Mouse (Mus musculus) hindlimb bud, embryonic 11.5 days (tissue): ENCODE data around the gene Slc25a16.
"Not testable (repeated sequence)": the region's sequence is repeated elsewhere in the genome, so short reads cannot be mapped to it uniquely, and the experiment has no call there.

Experiments
- DNase-seq: peaks from one replicate; pipeline ENCODE4 v3.0.0-alpha.2; 2012; ENCODE audit warnings: low read depth, low spot score; ENCODE audit errors: extremely low spot score

The Slc25a16 gene

DNA sequence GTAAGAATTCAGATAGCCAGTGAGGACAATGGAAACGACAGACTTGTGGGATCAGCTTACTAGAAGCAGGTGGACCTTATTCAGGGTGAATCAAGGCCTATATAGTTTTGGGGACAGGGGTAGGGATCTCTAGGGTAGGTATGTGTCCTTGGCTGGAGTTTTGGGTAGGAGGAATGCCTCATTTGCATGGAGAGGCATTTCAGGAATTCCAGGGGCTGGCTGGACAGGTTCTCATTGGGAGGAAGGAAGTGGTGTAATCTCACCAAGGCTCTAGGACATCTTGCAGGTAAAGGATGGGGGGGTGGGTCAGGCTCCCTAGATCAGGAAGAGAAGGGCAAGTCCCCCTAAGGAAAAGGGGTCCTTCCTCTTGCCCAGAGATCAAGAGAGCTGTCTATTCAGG lies 17.6 kb upstream of the Slc25a16 start:
- no peak for DNase-seq

DNA sequence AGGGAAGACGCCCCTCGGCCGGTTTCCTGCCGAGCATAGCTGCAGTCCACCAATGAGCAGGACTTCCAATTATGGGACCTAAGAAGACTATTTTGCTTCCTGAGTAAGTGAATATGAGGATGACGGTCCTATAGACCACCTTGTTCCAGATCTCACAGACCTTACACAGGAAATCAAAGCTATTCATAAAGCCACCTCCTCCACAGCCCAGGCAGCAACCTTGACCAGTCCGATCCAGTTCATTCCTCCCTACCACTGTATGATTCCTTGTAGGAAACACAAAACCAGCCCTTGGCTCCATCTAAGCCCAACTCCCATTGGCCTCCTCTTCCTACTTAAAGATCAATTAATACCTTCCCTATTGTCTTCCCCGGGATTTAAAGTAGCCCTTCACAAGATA lies 14.1 kb upstream of the Slc25a16 start:
- no peak for DNase-seq

DNA sequence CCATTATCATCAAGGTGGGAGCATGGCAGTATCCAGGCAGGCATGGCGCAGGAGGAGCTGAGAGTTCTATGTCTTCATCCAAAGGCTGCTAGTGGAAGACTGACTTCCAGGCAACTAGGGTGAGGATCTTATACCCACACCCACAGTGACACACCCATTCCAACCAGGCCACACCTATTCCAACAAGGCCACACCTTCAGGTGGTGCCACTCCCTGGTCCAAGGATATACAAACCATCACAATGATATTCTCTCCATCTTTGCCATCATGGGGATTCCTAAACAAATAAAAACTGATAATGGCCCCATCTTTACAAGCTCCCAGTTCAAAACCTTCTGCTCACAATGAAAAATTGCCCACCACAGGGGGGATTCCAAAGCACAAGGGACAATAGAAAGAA lies 11.5 kb upstream of the Slc25a16 start, which contains the start of gene Tet1:
Gene Tet1, minus strand, starts transcription at position 101 of the 400 bp plus-strand sequence.
- not testable (repeated sequence) for DNase-seq

DNA sequence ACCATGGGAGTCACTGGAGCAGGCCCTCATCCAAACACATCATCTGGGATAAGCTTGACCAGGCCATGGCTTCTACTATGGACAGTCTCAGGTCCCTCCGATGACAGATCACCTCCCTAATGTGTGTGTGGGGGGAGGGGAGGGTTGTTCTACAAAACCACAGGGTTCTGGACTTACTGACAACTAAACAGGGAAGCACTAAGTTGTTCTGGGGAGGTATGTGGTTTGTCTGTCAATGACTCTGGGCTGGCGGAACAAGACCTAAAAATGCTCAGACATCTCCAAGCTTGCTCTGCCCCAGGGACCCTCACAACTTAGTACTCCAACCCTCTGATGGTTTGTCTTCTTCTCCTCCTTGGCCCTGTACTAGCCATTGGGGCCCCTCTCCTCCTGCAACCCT lies 9.3 kb upstream of the Slc25a16 start:
- no peak for DNase-seq

DNA sequence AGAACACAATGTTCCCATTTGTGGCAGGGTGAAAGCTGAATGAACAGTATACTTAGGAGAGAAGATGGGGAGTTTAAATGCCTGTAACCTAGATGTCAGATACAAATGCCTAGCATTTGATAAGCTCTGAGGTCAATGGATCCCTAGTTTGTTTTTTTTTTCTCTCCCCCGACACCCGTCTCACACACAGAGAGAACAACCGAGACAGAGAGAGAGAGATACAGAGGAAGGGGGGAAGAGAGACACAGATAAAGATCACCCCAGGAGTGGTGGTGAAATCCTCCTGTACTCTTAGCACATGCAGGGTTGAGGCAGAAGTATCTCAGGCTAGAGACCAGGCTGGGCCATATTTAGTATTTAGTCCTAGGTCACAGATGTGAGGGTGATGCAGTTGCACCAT lies 1.4 kb upstream of the Slc25a16 start:
- no peak for DNase-seq

DNA sequence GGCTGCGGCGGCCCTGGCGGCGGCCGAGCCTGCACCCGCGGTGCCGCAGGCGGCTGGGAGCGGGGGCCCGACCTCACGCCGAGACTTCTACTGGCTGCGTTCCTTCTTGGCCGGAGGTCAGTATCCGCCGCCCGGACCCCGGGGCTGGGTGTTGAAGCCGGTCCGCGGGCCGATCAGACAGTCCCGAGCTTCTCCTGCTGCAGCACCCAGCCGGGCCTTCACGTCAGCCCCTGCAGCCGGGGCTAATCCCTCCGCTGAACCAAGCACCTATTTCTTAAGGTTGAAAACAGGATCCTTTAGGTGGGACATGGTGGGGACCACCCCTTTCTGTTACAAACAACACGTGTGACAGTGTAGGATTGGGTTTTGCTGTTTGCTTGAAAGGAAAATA lies 328 bp downstream of the Slc25a16 start:
- no peak for DNase-seq

DNA sequence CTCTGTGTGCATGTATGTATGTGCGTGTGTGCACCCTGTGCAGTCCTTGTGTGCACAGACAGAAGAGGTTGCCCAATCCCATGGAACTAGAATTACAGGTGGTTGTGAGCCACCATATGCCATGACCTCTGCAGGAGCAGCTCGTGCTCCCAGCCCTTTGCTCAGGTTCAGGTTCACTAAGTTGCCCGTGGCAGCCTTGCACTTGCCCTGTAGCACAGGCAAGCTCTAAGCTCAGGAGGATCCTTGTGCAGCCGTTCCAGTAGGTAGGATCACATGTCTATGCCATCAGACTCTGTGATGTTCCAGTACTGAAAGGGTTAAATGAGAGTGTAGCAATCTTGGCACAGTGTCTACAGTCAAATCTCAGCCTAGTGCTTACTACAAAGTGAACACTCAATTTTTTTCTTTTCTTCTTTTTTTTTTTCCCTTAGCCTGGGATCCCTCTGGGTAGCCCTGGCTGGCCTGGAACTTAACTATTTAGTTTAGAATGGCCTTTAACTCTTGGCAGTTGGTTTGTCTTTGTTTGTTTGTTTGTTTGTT lies 3.7 kb downstream of the Slc25a16 start:
- DNase-seq, result no peak

DNA sequence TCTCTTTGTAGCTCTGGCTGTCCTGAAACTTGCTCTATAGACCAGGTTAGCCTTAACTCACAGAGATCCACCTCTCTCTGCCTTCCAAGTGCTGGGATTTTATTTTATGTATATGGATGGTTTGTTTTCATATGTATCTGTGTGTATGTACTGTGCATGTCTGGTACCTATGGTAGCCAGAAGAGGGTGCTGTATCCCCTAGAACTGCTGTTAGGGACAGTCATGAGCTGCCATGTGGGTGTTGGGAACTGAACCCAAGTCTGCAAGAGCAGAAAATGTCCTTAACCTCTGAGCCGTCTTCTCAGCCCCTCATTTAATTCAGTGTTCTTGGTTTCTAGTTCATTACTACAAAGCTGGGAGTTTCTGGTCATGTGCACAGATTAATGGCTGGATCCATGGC lies 11.9 kb downstream of the Slc25a16 start:
- no peak for DNase-seq

DNA sequence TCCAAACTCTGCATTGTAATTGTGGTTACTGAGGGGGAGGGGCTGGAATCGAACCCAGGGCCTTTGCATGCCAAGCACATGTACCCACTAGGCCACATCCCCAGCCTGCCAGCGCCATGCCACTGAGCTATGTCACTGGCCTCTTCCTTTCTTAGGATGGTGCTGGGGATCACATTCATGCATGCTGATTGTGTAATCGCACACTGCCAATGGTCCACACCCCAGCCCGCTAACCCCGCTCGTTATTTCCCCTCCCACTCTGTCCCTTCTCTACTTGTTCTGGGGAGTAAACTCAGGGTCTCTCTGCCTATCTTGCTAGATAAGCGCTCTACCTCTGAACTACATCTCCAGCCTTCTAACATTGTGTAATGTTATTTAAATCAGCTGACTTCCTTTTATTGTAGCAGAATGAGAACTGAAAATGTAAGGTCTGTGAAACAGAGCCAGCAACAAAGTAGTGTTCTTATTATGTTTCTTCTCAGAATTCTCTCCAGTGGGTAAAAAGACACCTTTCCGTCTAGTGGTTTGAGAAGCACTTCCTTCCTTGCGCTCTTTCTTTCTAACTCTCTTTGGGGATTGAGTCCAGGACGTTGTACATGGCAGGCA lies 24.6 kb downstream of the Slc25a16 start:
- DNase-seq, result no peak

DNA sequence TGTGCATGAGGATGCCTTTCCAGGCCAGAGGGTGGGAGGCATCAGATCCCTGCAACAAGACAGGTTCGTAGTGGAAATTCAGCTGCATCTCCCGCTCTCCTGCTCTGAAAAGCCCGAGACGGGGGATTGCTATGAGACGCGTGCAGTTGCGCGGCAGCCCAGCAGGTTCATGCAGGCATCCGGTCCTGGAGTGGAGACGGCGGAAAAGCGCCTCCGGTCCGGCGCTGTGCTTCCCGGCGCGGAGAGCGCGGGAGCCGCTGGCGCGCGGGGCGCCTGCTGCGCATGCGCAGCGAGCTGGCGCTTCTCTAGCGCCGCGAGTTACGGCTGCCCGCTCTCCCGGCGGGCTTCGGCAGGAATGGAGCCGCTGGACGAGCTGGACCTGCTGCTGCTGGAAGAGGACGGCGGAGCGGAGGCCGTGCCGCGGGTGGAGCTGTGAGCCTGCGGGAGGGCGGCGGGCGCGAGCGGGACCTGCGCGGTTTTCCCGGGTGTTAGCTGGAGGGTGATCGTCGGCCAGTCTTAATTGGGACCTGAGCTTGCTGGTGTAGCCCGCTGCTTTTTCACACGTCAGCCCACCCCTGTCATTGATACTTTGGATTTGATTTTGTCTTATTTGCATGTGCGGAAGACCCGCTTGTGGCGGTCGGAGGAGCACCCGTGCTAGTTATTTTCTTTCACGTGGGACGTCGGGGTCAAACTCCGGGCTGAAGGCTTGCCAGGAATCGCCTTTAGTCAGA lies 26.5 kb downstream of the Slc25a16 start, which contains the start of gene Dna2:
Gene Dna2, plus strand, starts transcription at position 289 of the 734 bp plus-strand sequence.
- peak; percentile 68 for DNase-seq

DNA sequence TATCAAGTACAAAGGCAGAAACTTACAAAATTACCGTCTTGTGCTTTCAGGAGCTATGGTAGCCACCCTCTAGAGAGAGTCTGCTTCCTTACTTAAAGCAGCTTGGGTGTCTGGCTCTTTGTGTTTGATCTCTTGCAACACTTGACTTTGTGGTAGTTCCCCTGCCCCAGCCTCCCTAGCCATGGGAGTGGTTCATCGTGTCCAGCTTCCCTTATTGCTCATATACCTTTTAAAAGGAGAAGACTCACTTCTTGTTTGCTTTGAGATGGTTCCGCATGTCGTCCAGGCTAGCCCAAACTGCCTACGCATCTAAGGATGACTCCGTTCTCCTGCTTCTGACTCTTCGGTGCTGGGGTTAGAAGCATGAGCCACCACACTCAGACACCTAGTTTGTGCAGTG lies 28.1 kb downstream of the Slc25a16 start:
- DNase-seq, result no peak

DNA sequence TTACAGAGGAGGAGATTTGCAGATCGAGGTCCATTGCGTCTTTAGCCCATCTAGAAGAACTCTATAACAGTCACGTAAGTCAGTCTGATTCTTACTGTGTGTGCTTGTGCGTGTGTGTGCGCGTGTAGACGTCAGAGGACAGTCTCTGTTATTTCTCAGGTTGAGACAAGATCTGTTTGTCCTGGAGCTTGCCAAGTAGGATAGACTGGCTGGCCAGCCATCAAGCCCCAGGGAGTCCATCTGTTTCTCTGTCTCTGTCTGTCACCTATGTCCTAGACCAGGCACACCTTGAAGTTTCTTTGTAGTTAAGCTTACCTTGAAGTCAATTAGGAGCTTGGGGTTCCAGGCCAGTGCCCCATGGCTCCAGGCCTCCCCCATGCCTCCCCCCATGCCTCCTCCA lies 43.5 kb downstream of the Slc25a16 start:
- no peak for DNase-seq

DNA sequence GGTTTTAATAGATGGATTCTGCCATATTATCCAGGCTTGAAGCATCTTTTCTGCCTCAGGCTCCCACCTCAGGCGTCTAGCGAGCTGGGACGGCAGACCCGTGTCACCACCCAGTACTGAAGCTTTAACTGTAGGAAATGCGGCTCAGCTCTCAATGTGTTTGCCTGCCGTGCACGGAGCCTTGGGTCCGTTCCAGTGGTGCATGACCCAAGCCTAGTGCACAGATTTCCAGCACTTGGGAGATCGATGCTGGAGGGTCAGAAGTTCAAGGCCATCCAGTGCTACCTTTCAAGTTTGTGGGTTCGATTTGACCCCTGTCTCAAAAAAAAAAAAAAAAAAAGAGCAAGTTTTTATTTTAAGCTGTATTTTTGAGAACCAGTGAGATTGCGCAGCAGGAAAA lies 45.4 kb downstream of the Slc25a16 start:
- no peak for DNase-seq

DNA sequence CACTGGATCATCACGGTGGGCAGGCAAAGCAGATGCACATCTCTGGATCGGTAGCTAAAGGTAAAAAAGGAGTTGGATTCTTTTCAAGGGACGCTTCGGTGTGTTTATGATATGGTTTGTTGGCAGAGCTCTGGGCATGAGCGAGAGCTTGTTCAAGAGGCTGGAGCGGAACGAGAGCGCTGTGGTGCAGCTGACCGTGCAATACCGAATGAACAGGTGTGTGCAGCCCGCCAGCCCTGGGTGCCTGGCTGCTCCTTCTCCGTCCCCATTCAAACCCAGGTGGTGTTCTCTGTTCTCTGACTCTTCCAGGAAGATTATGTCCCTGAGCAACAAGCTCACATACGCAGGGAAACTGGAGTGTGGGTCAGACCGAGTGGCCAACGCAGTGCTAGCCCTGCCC lies 45.9 kb downstream of the Slc25a16 start:
- DNase-seq, result no peak

DNA sequence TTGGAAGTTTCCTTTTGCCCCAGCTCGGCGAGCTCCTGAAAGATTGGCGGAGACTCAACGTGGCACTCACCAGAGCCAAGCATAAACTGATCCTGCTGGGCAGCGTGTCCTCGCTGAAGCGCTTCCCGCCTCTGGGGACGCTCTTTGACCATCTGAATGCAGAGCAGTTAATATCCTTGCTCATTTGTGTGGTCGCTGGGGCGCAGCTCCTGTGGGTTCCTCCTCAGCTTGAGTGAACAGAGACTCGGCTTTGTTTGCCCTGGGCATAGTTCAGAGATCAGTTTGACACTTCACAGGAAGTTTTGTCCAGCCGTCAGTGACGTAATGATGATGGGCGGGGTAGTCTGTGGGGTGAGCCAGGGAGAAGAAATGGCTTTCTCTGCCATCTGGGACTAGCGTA lies 51.4 kb downstream of the Slc25a16 start:
- DNase-seq, result no peak

DNA sequence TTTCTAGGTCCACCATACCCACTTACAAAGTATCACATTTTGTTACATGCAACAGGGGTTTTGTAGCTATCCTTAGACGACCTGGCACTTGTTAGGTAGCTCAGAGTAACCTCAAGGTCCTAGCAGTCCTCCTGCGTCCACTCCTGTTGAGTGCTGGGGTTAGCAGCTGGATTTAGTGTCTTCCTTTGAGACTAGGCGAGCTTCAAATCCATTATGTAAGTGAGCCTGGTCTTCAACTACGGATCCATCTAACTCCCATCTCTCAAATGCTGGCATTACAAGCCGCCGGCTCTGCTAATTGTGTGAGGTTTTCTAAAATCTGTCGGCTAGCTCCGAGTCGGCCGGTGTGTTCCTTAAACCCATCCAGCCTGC lies 59.2 kb downstream of the Slc25a16 start:
- DNase-seq, result peak; percentile 14

DNA sequence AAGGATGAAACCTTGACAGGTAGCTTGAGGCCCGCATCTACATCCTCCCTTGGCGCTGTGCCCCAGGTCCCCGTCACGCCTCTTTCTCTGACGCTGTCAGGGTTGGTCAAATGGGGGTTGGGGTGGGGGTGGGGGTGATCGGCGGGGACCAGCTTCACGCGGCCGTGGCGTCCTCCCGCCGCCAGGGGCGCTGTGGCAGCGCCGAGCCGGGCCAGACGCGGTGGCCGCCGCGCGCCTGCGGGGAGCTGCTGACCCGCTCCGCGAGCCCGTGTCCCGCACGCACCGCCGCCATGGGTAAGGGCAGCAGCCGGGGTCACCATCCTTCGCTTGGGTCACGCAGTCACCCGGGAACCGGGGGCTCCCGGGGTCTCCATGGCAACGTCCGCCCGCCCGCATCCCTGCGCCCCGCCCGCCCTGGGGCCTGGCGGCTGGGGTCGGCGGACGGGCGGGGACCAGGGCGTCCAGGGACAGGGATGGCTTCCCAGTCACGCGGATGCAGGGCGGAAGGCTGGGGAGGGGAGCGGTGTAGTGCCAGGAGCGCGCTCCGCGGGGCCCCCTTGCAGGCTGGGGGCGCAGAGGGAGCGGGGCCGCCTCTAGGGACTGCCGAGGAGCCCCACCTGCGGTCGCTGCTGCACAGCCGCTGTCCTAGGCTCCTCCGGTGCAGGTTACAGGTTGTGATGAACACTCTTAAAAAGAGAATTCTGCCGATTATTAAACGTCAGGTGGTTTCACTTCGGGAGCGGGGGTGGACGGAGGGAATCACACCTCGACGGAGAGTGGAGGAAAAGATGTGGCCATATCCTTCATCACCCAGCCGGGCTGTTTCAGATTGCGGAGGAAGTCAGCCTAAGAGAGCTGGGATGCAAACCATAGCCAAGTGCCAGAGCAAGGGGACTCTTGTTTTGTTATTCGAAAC lies 59.9 kb downstream of the Slc25a16 start, which contains the start of gene Rufy2:
Gene Rufy2, plus strand, starts transcription at position 185 of the 916 bp plus-strand sequence.
- DNase-seq, result peak; percentile 39

DNA sequence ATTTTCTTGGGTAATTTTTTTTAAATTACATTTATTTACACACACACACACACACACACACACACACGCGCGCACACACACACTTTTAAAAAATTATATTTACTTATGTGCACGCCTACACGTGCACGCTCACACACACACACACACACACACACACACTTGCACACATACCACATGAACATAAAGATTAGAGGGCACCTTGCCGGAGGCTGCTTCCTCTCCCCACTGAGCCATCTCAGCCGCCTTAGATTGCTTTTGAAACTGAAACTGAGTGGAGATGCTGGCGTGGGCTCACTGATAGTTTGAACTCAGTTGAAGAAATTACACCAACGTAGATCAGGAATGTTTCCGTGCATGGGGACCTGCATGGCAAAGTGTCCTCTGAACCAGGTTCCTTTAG lies 63.6 kb downstream of the Slc25a16 start:
- DNase-seq, result no peak

DNA sequence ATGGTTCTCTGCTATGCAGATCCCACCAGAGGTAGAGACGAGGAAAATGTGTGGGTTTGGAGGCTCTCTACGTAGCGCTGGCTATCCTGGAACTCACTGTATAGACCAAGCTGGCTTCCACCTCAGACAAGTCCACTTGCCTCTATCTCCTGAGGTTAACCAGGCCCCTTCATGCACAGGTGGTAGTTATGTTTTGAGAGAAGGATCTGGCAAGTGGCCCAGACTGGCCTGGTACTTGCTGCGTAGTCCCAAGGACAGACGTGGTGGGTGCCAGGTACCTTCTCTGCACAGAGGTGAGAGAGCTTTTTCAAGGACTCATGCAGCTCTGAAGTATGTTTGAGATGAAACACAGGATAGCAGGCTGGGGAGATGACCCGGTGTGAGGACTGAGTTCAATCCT lies 64.1 kb downstream of the Slc25a16 start:
- DNase-seq, result no peak

DNA sequence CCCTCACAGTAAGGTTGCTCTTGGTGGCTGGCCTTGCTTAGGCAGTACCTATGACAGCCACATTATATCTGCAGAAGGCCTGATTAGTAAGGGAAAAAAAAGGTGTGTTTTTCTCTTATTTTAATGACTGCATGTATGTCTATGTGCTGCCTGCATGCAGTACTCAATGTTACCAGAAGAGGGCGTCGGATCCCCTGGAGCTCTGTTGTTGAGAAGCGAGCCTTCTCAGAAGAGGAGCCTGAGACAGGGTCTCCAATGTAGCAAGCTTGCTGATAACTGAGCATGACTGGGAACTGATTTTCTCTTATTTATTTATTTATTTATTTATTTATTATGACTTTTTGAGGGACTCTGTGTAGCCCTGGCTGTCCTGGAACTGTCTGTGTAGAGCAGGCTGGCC lies 66.9 kb downstream of the Slc25a16 start:
- peak; percentile 12 for DNase-seq

DNA sequence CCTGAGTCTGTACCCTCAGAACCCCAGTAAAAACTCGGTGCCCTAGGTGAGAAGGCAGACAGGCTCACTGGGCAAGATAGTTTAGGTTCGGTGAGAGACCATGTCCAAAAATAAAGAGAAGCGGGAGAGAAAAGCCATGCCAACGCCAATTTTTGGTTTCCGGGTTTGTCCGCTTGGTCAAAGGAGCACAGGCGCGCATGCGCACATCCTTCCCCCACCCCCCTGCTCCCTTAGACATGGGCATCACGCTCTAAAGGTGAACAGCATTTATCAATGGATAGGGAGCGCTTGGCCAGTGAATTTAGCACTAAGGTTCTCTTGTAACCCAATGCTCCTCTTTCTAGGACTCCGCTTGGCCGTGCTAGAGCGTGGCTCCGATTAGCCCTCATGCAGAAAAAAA lies 70.2 kb downstream of the Slc25a16 start:
- no peak for DNase-seq
